Mouse (Mus musculus) c-Kit-positive CD71-positive TER-119-negative erythroid progenitor cells, embryonic 14.5 days (primary cell): ENCODE measurements around the gene Gm6525.

Experiments
- DNase-seq: peaks from one replicate; pipeline ENCODE4 v3.0.0-alpha.2; 2013; ENCODE audit warnings: low read depth

Gm6525 gene

GRCm38 (mm10) chr3:84214501-84214900 is 40.6 kb downstream of the Gm6525 start:
- no peak for DNase-seq

GRCm38 (mm10) chr3:84215253-84215652 is 41.3 kb downstream of the Gm6525 start:
- no peak for DNase-seq

DNA sequence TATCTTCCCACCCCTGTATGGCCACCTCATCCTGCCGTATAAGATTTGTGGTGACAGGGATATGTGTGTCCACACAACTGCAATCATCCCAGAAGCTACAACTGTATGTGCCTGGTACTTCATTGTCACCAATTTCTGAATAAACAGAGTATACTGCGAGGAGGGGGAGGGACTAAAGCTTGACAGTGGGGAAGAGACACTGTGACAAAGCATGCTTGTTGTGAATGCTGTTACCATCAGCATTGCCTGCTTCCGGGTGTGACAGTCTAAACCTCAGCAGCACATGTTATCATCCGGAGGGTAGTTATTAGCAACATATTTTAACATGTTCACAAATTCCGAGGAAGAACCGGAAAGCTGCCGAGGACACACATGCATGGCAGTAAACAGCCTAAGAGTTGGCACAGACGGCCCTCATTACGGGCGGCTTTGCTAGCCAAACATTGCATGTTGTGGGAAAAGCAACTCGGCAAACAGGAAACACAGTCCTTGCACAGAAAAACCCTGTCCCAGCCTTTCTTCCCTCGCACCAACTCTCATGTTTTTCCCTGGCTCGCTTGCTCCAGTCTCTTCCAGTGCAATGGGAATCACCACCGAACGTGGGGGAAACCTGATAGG is 41.9 kb downstream of the Gm6525 start:
- no peak for DNase-seq

DNA sequence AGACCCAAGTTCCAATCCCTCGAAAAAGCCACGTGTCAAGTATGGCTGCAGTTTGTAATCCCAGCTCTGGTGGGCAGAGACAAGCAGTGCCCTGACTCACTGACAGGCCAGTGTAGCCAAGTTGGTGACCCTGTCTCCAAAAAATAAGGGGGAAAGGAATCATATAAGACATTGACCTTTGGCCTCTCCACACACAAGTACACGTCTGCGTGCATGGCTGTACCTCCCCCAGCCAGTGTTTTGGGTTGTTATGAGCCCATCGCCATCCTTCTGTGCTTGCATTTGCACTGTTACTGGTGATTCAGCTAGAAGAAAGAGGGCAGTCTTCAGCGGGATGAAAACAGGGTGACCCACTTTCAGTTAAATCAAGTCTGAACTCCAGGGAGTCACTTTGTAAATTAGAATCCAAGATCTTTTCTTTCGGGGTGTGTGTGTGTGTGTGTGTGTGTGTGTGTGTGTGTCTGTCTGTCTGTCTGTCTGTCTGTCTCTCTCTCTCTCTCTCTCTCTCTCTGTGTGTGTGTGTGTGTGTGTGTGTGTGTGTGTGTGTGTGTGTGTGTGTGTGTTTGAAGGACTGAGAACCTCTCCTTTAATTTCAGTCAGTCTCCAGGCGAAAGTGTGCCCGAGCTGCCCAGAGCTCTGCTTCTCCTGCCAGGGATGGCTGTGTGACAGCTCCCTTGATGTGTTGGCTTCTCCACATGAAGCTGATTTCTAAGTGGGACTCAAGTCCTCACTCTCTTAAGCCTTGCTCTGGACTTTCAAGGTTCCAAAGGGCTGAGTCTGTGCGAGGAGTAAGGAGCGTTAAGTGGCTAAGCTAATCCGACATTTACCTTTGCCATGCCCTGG is 43.4 kb downstream of the Gm6525 start:
- DNase-seq, result no peak

DNA sequence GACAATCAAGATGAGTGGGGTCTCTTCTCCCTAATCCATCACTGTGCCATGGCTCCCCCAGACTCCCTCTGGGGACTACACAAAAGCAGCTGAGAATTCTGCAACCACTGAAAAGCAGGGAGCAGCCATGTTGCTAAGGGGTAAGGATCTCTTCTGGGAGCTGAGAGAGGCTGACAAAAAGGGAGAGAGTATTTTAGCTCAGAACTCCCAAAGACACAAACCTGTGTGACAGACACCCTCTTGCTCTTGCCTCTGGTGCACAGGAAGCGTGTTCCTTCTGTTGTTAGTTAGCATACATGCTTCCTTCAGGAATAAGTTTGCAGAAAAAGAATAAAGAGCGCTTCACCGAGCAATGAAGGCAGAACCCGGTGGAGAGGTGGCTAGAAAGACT is 44.1 kb downstream of the Gm6525 start:
- DNase-seq, result no peak

GRCm38 (mm10) chr3:84218498-84218897 is 44.6 kb downstream of the Gm6525 start:
- no peak for DNase-seq

DNA sequence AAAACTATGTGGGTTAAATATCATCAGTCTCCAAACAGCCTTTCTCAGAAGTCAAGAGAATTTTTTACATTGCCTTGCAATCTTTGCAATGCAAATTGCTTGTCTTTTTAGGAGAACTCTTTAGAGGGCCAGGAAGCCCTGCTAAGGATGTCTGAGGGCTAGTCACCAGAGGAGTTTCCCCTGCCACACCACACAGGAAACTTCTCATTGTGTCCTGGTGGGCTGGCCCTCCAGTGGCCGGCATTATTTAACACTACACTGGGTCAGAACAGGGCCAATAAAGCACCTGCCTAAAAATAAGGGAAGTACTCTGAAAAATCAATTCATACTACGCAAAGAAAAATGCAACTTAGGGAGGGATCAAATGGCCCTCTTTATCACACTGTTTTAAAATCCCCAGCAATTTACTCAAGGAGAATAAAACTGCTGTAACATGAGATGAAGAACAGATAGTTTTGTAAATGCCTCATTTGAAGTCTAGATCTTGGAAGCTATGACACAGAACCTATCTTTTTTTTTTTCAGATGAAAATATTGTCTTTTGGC is 45.3 kb downstream of the Gm6525 start:
- DNase-seq, result no peak

DNA sequence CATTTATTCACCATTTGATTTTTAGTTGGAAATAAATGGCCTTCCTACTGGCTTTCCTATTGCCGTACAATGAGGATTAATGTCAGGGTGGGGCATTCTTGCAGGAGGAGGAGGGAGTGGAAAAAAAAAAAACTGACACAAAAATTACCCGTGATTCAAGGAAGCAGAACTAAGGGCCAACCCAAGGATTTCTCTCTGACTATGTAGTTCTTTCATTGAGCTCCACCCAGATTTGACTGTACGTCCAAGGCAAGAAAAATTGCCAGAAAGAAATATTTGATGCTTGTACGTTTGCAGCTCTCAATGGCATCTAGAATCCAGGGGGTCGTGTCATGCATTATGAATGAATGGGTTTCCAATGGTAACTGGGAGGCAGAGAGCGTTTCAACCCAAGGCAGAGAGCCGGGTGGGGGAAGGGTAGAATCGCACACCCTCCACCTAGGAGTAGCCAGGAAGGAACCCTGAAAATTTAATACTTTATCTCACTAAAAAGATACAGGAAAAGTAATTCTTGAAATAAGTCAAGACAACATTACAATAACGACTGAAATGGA is 45.9 kb downstream of the Gm6525 start:
- DNase-seq, result no peak

DNA sequence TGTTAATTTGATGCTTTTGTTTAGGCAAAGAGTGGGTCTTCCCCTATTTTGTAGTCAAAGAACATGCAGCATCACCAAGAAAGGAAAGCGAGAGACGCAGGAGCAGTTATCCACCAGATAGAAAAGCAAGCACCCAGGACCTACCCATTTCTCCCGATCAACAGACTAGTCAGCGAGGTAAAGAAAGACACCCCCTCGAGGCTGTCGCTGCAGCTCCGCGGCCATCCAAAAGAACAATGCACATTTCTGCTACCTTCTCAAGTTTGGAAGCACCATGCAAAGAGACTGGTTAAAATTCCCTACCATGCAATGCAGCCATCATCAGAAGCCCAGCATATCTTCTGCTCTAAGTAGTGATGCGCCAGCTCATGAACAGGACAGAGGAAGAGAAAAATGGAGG is 46.4 kb downstream of the Gm6525 start:
- no peak for DNase-seq

DNA sequence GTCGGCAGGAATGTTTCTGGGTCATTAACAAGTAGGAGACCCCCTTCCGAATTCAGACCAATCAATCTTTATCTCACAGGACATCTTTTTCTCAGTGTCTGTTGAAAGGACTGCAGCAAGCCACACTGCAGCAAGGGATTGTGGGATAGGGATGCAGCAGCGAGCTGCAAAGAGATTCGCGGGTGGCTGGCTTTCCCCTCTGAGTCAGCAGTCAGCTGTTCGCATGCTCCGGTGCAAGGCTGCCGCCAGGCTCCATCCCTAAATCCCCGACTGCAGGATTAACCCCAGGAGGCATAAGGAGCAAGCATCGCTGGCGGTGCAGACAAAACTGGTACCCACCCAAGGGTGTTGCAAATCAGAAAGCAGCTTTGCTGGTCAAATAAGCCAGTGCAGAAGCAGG is 46.8 kb downstream of the Gm6525 start:
- DNase-seq, result no peak
